Mouse (Mus musculus): Measurements from ENCODE around the gene Sox2.

Sox2 gene

DNA sequence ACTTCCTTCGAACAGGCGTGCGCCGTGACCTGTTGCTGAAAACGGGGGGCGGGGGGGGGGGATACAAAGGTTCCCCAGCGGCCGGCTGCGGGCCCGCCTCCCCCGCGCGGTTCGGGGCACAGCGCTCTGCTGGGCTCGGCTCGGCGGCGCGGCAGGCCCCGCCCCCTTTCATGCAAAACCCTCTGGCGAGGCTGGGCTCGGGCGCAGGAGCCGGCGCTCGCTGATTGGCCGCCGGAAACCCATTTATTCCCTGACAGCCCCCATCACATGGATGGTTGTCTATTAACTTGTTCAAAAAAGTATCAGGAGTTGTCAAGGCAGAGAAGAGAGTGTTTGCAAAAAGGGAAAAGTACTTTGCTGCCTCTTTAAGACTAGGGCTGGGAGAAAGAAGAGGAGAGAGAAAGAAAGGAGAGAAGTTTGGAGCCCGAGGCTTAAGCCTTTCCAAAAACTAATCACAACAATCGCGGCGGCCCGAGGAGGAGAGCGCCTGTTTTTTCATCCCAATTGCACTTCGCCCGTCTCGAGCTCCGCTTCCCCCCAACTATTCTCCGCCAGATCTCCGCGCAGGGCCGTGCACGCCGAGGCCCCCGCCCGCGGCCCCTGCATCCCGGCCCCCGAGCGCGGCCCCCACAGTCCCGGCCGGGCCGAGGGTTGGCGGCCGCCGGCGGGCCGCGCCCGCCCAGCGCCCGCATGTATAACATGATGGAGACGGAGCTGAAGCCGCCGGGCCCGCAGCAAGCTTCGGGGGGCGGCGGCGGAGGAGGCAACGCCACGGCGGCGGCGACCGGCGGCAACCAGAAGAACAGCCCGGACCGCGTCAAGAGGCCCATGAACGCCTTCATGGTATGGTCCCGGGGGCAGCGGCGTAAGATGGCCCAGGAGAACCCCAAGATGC, at the start of gene Sox2:
Gene Sox2, plus strand, starts transcription at position 680 of the 895 bp plus-strand sequence.
- peak; percentile 31 for DNase-seq

DNA sequence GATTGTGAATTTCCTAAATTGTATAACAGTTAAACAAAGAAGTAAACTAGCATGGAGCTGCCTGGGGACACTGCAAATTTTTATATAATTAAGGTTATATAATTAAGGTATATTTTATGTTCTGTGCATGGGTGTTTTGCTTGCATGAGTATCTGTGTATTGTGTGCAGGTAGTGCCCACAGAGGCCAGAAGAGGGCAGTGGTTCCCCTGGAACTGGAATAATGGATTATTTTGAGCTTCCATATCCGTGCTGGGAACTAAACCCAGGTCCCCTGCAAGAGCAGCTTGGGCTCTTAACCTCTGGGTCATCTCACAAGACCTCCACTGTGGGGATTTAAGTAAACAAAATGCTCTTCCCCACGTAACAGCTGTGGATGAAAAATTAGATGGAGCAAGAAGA, 49.1 kb upstream of the Sox2 start:
- no peak for DNase-seq

DNA sequence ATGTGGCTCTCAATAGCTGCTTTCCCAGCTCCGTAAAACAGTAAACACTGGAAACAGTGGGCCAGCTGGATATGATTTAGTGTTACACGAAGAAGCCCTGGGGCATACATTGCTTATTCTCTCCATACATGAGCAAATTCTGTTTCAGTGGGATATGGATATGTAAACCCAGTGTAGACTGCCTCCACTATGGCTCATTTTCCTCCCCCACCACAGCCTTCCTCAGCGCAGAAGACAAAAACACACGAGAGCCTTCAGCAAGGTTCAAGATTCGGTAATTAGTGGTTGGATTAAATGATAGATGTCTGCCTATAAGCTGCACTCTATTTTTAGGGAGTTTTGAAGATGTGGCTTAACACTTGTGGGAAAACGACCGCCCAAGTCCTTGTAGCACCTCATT, 36.1 kb upstream of the Sox2 start:
- no peak for DNase-seq

DNA sequence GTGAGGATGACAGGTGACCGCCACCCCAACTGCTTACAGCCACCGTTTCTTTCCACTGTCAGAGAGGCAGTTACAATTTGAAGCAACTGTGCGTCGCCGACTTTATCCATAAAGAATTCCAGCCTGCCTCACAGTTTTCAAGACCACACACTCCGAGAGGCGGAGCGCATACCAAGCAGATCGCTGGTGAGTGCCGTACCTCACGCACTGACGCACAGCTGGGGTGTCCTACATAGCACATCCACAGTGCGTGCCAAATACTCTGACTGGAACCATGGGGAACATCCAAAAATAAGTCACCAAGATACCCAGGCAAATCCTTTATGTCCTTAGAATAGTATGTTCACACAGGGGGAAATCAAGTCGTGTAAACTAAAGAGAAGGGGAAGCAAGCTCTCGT, 34.7 kb upstream of the Sox2 start:
- DNase-seq = no peak

GRCm38 (mm10) chr3:34618934-34619333, 31.3 kb upstream of the Sox2 start:
- DNase-seq = no peak

GRCm38 (mm10) chr3:34620121-34620520, 30.1 kb upstream of the Sox2 start:
- no peak for DNase-seq

GRCm38 (mm10) chr3:34624721-34625270, 25.4 kb upstream of the Sox2 start:
- DNase-seq = no peak

DNA sequence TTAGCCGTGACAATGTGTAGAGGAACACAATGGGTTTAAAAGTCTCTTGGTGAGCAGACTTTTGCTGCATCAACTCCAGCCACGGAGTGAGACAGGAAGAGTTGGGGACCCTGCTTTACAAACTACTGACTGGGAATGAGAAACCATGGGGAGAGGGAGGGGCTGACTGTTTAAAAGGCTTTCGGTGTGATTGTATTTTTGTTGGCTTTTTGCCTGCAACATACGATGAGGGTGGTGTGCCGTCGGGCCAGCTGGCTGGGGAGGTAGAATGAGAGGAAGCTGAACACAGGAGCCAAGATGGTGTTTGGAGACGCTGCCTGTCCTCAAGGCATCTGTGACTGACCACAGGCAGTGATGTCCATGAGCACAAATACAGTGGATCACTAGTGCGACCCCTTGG, 23.7 kb upstream of the Sox2 start:
- no peak for DNase-seq

GRCm38 (mm10) chr3:34630031-34630430, 20.2 kb upstream of the Sox2 start:
- no peak for DNase-seq

DNA sequence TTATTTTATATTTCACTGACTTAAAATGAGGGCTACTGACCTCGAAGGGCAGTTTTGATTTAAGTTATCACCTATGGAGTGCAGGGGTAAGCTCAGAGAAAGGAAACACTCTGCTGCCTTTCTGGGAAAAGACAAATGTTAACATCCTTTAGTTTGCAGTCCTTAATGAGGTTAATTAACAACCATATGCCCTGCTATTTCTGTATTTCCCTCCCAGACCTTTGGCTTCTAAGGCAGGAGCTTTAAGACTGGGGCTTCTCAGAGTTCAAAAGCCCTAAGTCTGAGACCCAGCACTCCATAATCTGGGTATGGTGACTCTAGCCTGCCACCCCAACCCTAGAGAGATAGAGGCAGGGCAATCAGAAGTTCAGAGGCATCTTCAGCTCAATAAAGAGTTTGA, 19.5 kb upstream of the Sox2 start:
- DNase-seq = no peak

DNA sequence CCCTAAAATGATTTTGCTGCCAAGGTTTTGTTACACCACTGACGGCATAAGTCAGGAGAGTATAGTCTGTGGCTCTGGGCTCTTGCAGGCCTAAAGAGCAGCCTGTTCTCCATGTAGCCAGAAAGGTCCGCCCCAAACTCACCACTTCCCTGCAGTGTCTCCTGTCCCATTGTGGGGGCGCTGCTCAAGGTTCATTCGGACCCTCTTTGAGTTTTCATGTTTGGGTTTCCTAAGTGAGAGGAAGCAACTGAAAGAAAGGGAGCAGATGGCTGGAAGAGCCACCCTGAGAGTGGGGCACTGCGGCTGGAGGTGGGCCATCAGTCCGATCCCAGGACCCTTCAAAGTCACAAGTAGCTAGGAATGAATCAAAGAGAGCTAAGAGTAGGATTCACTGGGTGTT, 13.2 kb upstream of the Sox2 start:
- DNase-seq = no peak

DNA sequence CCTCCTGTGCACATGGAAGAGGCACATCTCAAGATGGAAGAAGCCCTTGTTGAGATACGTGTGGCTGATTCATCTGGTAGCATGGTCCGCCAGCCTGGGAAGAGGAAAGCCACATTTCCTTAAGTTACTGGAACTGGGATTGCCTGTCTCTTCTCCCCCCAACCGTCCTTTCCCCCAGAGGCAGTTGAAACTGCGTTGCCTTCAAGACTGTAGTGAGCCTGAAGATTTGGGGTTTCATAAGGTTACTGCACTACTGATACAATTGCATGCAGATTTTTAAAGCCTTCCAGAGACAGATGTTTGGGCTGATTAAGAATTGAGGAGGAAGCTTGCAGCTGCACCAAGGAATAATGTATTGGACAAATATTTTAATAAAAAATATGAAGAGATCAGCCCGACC, 12.7 kb upstream of the Sox2 start:
- DNase-seq = no peak

GRCm38 (mm10) chr3:34637926-34638325, 12.3 kb upstream of the Sox2 start:
- no peak for DNase-seq

DNA sequence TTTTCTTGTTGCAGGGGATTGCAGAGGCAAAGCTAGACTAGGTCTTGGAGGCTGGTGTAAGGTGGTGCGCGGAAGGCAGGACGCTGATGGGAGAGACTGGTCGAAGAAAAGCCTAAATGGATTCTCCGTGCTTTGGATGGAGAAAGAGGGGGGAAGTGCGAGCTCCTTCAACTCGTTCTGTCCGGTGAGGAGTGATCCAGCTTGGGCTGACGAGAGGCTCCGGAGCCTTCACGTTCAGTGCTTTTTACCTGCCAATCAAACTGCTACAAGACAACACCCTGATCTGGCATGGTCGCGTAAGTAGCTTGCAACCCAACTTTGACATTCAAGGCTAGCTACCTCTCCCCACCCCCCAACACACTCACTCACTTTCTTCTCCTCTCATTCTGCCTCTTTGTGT, 11.9 kb upstream of the Sox2 start:
- no peak for DNase-seq

- no peak for DNase-seq
Observed at GRCm38 (mm10) chr3:34639031-34639872, 11.0 kb upstream of the Sox2 start.

DNA sequence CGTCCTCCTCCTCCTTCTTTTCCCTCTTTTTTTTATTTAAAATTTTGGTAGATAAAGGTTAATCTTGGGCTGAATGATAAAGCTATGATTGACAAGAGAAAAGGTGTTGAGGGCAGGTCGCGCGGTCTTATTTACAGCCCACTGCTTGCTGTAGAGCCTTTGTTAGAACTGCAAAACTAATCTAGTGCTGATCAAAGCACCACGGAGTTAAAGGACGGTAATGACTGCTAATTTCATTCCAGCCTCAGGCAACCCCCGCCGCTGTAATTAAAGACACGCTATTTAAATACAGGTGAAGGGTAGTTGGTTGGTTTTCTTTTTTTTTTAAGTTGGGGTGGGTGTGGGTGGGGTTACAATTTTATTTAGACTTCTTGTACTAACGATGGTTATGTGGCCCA, 10.3 kb upstream of the Sox2 start:
- DNase-seq = no peak

- DNase-seq = no peak
Observed at GRCm38 (mm10) chr3:34640276-34640675, 9.9 kb upstream of the Sox2 start.

DNA sequence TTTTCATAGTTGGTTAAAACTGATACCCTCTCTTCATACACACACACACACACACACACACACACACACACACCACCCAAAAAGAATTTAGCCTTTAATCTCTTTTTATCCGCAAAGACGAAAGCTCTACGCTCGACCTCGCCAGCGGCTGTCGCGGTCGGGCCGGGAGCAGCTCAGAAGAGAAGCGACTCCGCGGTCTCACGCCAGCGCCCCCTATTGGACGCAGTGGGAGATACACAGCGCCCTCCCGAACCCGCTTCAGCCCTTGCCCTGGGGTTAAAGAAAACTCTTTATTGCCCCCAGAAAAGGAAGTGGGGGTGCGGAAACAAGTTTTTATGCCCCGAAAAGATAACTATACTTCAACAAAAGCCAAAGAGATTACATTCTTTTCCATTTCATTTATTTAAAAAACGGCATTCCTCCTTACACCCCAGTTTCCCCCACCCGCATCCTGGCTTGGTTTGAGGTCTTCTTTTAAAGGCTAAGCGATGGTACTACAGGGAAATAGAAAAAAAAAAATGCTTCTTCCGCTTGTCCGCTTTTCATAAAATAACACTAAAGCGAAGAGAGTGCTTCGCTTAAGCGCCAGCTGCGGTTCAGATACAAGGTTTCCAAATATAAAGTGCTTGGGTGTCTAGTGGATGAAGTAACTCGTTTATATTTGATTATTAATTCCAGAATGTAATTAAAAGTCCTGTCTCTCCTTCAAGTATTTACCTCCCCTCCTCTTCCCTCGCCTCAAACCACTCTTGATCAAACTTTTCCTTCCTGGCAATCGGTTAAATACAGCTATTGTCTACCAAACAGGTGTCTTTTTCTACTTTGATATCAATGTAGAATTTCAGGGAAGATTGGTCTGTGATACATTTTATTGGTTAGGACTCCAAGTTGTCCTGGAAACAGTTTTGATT, 9.3 kb upstream of the Sox2 start:
- no peak for DNase-seq

GRCm38 (mm10) chr3:34641756-34642497, 8.3 kb upstream of the Sox2 start:
- DNase-seq = no peak

DNA sequence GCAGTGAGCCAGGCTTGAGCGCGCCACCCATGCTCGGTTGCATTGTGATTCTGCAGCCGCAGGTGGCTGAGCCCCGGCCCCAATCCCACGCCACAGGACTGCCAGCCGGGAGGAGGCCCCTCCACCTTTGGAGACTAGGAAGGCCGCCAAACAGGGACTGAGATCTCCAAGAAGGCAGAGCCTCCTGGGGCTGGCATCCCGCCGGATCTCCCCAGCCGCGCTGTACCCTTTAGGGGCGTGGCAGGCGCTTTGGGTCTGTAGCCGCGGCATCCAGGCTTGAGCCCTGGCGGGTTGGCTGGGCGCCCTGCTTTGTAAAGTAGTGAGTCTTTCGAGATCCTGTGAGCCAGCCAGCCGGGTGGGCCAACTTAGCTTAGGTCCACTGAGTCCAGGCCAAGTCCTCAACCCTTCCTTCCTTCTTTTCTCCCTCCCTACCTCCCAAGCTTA, 7.7 kb upstream of the Sox2 start:
- peak; percentile 24 for DNase-seq

- DNase-seq = no peak
Observed at GRCm38 (mm10) chr3:34643067-34643466, 7.1 kb upstream of the Sox2 start.

Data from cerebellum, adult 8-10 months (tissue).